Mouse (Mus musculus) cerebellum, postnatal 36 days (tissue): ENCODE data around the gene Cmc2.
A peak's percentile ranks its signal among the peaks of the same experiment; 100 is the strongest.

ENCODE experiments used
- DNase-seq, 2 experiments: peaks; one replicate each; pipeline ENCODE4 v3.0.0; 2021 to 2022; ENCODE audit warnings: mixed read lengths in 2 of 2

Cmc2 gene

GRCm38 (mm10) chr8:116905252-116905651 lies 16.0 kb downstream of the Cmc2 start:
- DNase-seq = no peak

- no peak for DNase-seq
Observed at GRCm38 (mm10) chr8:116904736-116905135, 16.5 kb downstream of the Cmc2 start.

- no peak for DNase-seq
Observed at GRCm38 (mm10) chr8:116895521-116895920, 25.7 kb downstream of the Cmc2 start.

- DNase-seq = no peak
Observed at GRCm38 (mm10) chr8:116893938-116894337, 27.3 kb downstream of the Cmc2 start.

GRCm38 (mm10) chr8:116892636-116893035 lies 28.6 kb downstream of the Cmc2 start:
- DNase-seq = no peak

GRCm38 (mm10) chr8:116892130-116892529 lies 29.1 kb downstream of the Cmc2 start:
- DNase-seq = no peak

- DNase-seq = no peak
Observed at GRCm38 (mm10) chr8:116891446-116891845, 29.8 kb downstream of the Cmc2 start.

GRCm38 (mm10) chr8:116887813-116888212 lies 33.4 kb downstream of the Cmc2 start:
- DNase-seq = no peak

- no peak for DNase-seq
Observed at GRCm38 (mm10) chr8:116881396-116881795, 39.9 kb downstream of the Cmc2 start.

- no peak for DNase-seq
Observed at GRCm38 (mm10) chr8:116875798-116876450, 45.3 kb downstream of the Cmc2 start.

- DNase-seq = no peak
Observed at GRCm38 (mm10) chr8:116873986-116874385, 47.3 kb downstream of the Cmc2 start.

- DNase-seq = no peak
Observed at GRCm38 (mm10) chr8:116873586-116873985, 47.7 kb downstream of the Cmc2 start.

- DNase-seq = no peak
Observed at GRCm38 (mm10) chr8:116872761-116873342, 48.4 kb downstream of the Cmc2 start.

- DNase-seq = peak; percentile 77 to 83
Observed at GRCm38 (mm10) chr8:116868699-116869098, 52.6 kb downstream of the Cmc2 start.

GRCm38 (mm10) chr8:116867321-116867720 lies 53.9 kb downstream of the Cmc2 start:
- peak in 1 of 2 experiments; percentile 9 for DNase-seq

- DNase-seq = peak; percentile 20 to 33
Observed at GRCm38 (mm10) chr8:116866118-116866903, 54.9 kb downstream of the Cmc2 start.

- peak in 1 of 2 experiments; percentile 36 for DNase-seq
Observed at GRCm38 (mm10) chr8:116864514-116864913, 56.7 kb downstream of the Cmc2 start.

- peak in 1 of 2 experiments; percentile 20 for DNase-seq
Observed at GRCm38 (mm10) chr8:116864022-116864387, 57.2 kb downstream of the Cmc2 start.

- peak; percentile 96 to 98 for DNase-seq
Observed at GRCm38 (mm10) chr8:116863357-116864021, 57.8 kb downstream of the Cmc2 start.

GRCm38 (mm10) chr8:116862191-116862590 lies 59.1 kb downstream of the Cmc2 start:
- peak in 1 of 2 experiments; percentile 30 for DNase-seq

GRCm38 (mm10) chr8:116852042-116852441 lies 69.2 kb downstream of the Cmc2 start:
- no peak for DNase-seq

- no peak for DNase-seq
Observed at GRCm38 (mm10) chr8:116848042-116848441, 73.2 kb downstream of the Cmc2 start.

GRCm38 (mm10) chr8:116842678-116843077 lies 78.6 kb downstream of the Cmc2 start:
- peak; percentile 12 to 45 for DNase-seq
